Mouse (Mus musculus) neural tube, embryonic 13.5 days (tissue): ENCODE data around the gene Gm20388. TPM values are rescaled to one million over a fixed set of nuclear protein-coding genes. Genes with fewer than 3 reads are reported as not detected.

Experiments
- ATAC-seq: fragments of 200-750 bp; cut with Nextera tagmentation; 2 replicates; pipeline ENCODE4 v1.8.0; 2017; ENCODE audit warnings: low read depth, mild to moderate bottlenecking, moderate TSS enrichment, moderate library complexity
- H3K27ac ChIP-seq: fragments of 300-500 bp; sonication (generic); replicated peaks from 2 replicates; pipeline ENCODE4 v1.5.1; 2015; ENCODE audit warnings: moderate library complexity, mild to moderate bottlenecking, inconsistent platforms
- H3K27me3 ChIP-seq: fragments of 300-500 bp; sonication (generic); 2 replicates; pipeline ENCODE4 v1.6.1; 2015; ENCODE audit warnings: mild to moderate bottlenecking, inconsistent platforms
- H3K36me3 ChIP-seq: fragments of 300-500 bp; sonication (generic); 2 replicates; pipeline ENCODE4 v1.6.1; 2015; ENCODE audit warnings: mild to moderate bottlenecking, inconsistent platforms
- H3K4me1 ChIP-seq: fragments of 300-500 bp; sonication (generic); replicated peaks from 2 replicates; pipeline ENCODE4 v1.6.1; 2015; ENCODE audit warnings: inconsistent platforms
- H3K4me2 ChIP-seq: fragments of 300-500 bp; sonication (generic); 2 replicates; pipeline ENCODE4 v1.6.1; 2015; ENCODE audit warnings: inconsistent platforms, mild to moderate bottlenecking, moderate library complexity
- H3K4me3 ChIP-seq: fragments of 300-500 bp; sonication (generic); 2 replicates; pipeline ENCODE4 v1.5.1; 2015; ENCODE audit warnings: mild to moderate bottlenecking, inconsistent platforms
- H3K9ac ChIP-seq: fragments of 300-500 bp; sonication (generic); 2 replicates; pipeline ENCODE4 v1.6.1; 2015; ENCODE audit warnings: moderate library complexity, mild to moderate bottlenecking, inconsistent platforms
- H3K9me3 ChIP-seq: fragments of 300-500 bp; sonication (generic); 2 replicates; pipeline ENCODE4 v1.6.1; 2016; ENCODE audit warnings: inconsistent platforms
- WGBS: fragments of 180-500 bp; shearing (Covaris S2); methylation state at CpG from one replicate; pipeline ENCODE4 v1.1.7; 2015; 5-methylcytosine and 5-hydroxymethylcytosine counted together
- polyA plus RNA-seq: library from polyadenylated mRNA; unstranded; fragments of >200 nt; fragmentation: Nextera tagmentation; extraction: Ambion mirVana; gene quantifications from 2 replicates; pipeline ENCODE4 v1.2.1, GENCODE M21; 2015

The Gm20388 gene
- polyA plus RNA-seq, 1 experiment from 2014 or later, result 0.27 TPM

DNA sequence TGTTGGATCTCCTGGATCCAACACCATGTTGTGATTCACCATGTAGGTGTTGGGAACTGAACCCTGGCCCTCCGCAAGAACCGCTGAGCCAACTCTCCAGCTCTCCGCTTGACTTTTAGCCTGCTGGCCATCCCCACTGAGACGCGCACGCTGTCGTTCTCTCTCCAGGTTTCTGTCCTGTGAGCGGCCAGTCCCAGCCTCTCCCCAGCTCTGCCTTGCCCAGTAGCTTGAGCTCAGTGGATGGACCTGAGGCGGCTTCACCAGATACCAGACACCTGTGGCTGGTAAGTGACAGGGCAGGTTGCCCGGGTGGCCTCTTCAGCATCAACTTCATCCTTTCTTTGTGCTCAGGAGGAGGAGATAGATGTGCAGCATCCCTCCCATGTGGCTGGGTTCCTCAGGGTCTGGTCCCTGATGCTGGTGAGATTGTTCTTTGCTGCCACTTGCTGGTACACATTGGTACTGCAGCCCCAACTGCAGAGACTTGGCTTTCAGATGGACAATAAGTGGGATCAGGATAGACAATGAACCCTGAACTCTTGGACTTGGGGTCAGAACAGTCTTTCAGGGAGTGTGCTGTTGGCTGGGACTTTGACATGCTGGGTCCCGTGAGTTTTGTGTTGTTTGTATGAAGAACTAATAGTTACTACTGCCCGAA, 3450.6 kb downstream of the Gm20388 start:
- peak; percentile 78 for ATAC-seq
- Histone ChIP-seq H3K36me3 (peaks cover 94% of the 10 kb centered on the region), H3K4me1 (no peaks in the 10 kb centered on the region), H3K27me3 (no peaks in the 10 kb centered on the region), H3K9ac (no peak overlapping the region), H3K4me3 (no peak overlapping the region), H3K4me2 (no peak overlapping the region), H3K9me3 (no peaks in the 10 kb centered on the region), H3K27ac (peak overlapping the region; percentile 71)
- 50% methylated on average over 12 of the region's 12 CpGs for WGBS

DNA sequence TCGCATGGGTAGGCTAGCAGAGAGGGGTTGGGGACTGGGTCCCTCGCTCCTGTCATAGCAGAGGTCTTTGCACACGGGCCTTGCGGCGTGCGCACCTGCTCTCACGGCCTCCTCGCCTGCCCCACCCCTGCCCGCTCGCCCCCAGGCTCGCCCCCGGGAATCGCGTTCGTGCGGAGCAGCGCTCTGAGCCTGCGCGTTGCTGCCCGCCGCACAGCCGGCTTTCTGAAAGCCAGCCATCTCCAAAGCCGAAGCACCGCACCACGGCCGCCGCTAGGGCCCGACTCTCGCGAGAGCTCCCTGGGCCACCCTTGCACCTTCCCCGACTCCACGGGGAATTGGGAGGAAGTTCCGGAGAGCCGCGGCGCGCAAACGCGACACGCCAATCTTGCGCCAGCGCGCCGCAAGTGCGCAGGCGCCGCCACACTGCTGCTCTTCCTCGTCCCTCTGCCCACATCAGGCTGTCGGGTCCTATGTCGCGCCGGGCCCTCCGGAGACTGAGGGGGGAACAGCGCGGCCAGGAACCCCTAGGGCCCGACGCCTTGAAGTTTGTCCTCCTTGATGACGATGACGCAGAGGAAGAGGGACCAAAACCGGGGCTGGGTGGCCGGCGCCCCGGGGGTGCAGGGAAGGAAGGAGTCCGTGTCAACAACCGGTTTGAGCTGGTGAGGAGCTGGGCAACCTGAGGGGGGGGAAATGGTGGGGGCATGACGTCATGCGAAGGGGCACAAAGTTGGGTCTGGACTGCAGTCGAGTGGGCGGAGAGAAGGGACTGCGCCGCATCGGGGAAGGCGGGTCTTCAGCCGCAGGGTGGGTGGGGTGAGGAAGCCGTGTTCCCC, 3463.0 kb downstream of the Gm20388 start, which contains the start of gene Tcf25:
Gene Tcf25 (plus strand): TSS at position 351 of the 836 bp plus-strand sequence.
- ATAC-seq, result peak; percentile 96
- Histone ChIP-seq H3K9ac (peak within 1 kb of the TSS; percentile 90), H3K4me1 (peaks cover 31% of the 10 kb centered on the region), H3K4me3 (peak within 1 kb of the TSS; percentile 83), H3K27ac (peak within 1 kb of the TSS; percentile 98), H3K9me3 (no peaks in the 10 kb centered on the region), H3K27me3 (no peaks in the 10 kb centered on the region), H3K4me2 (peak within 1 kb of the TSS; percentile 79), H3K36me3 (peaks cover 32% of the 10 kb centered on the region)
- WGBS, result under 1% methylated on average over 74 of the region's 75 CpGs

DNA sequence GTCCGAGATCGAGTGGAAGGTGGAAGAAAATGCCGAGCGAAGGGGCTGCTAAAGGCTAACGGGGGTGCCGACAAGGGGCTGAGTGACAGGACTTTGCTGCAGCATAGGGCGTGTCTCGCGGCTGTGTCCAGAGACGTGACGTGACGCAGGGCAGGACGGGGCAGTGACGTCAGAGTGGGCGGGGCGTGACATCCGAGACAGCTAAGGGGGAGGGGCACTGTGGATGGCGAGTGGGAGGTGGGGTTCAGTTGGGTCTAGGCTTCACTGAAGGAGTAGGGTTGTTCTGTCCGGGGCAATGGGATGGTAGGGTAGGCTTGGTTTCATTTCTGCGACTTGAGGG, 3463.6 kb downstream of the Gm20388 start:
- peak overlapping the region; percentile 83 for H3K4me3 ChIP-seq
- peak overlapping the region; percentile 79 for H3K4me2 ChIP-seq
- H3K9ac ChIP-seq, result peak overlapping the region; percentile 90
- H3K9me3 ChIP-seq, result no peaks in the 10 kb centered on the region
- ATAC-seq, result peak; percentile 86
- H3K36me3 ChIP-seq, result peaks cover 27% of the 10 kb centered on the region
- H3K27me3 ChIP-seq, result no peaks in the 10 kb centered on the region
- WGBS, result under 1% methylated on average over 20 of the region's 20 CpGs
- H3K4me1 ChIP-seq, result peaks cover 31% of the 10 kb centered on the region
- peak overlapping the region; percentile 98 for H3K27ac ChIP-seq

DNA sequence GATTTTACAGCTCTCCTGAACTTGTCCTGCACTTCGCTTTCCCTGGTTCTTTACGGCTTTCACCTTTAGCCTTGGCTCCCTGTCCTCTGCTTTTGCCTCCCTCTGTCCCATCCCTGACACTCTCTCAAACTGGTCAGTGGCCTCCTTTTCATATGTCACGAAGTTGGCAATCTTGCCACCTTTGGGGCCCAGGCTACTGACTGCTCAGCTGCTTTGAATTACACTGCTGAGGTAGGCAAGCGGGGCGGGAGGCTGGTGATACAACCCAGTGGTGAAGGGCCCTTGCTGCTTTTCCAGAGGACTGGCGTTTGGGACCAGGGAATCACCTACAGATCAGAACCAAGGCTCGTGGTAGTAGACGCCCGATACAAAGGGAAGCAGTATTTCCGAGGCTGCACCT, 3465.1 kb downstream of the Gm20388 start:
- peaks cover 31% of the 10 kb centered on the region for H3K4me1 ChIP-seq
- H3K4me3 ChIP-seq, result no peak overlapping the region
- H3K27ac ChIP-seq, result peak overlapping the region; percentile 54
- H3K36me3 ChIP-seq, result peaks cover 12% of the 10 kb centered on the region; the same call in 1 of the 2 replicates
- H3K9ac ChIP-seq, result peak overlapping the region; percentile 41; the same call in 1 of the 2 replicates
- no peaks in the 10 kb centered on the region for H3K27me3 ChIP-seq
- peak overlapping the region; percentile 79 for H3K4me2 ChIP-seq
- ATAC-seq, result no peak
- no peaks in the 10 kb centered on the region for H3K9me3 ChIP-seq
- WGBS, result 77% methylated on average over 10 of the region's 10 CpGs

DNA sequence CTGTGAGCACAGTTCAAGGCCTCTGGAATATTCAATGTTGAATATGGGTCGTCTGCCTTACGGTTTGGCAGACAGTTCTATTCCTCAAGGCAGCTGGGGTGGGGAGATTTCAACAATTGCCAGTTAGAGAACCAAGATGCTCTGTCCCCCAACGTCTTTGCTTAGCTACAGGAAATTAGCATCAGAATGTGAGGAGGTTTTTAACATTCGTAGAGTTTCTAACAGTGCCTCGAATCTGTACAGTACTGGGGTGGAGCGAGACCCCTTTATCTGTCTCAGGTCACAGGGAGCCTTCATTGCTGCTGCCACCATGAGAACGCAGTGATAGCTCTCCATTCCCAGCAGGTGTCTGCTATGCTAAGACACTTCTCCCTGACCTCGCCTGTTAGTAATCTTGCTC, 3465.5 kb downstream of the Gm20388 start:
- H3K4me2 ChIP-seq, result peak overlapping the region; percentile 79; the same call in 1 of the 2 replicates
- H3K27ac ChIP-seq, result peak overlapping the region; percentile 54; the same call in 1 of the 2 replicates
- 52% methylated on average over 8 of the region's 8 CpGs for WGBS
- peaks cover 14% of the 10 kb centered on the region for H3K36me3 ChIP-seq
- H3K27me3 ChIP-seq, result no peaks in the 10 kb centered on the region
- no peak overlapping the region for H3K4me3 ChIP-seq
- peaks cover 31% of the 10 kb centered on the region for H3K4me1 ChIP-seq
- peak overlapping the region; percentile 26; the same call in 1 of the 2 replicates for H3K9ac ChIP-seq
- ATAC-seq, result no peak
- H3K9me3 ChIP-seq, result no peaks in the 10 kb centered on the region

DNA sequence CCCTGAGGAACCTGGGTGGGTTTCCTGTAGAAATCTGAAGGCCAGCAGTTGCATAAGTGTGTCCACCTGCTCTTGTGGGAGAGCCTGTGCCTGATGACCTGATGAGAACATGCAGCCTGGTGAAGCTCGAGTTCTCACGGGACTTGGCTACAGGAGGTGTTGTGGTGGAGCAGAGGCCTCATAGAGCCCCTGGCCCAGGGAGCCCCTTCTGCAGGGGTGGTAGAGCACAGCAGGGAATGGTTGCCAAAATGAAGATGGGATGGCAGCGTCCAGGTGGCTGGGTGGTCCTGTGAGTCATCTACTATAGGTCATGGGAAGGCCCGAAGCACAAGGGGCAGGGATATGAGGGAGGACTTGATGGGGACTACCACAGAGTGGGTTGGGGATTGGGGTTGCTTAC, 3471.1 kb downstream of the Gm20388 start:
- Histone ChIP-seq H3K4me2 (no peak overlapping the region), H3K27me3 (no peaks in the 10 kb centered on the region), H3K9ac (no peak overlapping the region), H3K4me1 (0 out of 2 replicates have a peak, but pooled peaks cover under 1% of the 10 kb centered on the region), H3K9me3 (no peaks in the 10 kb centered on the region), H3K27ac (no peak overlapping the region), H3K4me3 (no peak overlapping the region), H3K36me3 (peaks cover 58% of the 10 kb centered on the region)
- 93% methylated on average over 4 of the region's 4 CpGs for WGBS
- no peak for ATAC-seq

DNA sequence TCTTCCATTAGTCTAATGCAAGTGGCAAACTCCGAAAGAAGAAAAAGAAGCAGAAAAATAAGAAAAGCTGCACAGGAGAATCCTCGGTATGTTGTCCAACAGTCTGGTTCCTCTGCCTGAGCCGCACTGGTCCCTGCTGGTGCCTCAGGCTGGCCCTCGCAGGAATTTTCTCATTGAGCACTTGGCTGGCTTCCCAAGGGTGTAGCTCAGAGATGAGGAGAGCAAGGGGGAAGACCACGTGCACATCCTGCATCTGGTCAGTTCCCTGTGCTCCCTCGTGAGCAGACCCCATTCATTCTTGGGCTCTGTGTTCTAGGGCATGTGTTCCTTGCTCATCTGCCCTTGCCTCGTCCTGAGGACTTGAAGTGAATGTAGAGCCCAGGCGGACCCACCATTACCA, 3471.9 kb downstream of the Gm20388 start:
- Histone ChIP-seq H3K4me3 (no peak overlapping the region), H3K36me3 (peaks cover 66% of the 10 kb centered on the region), H3K9me3 (no peaks in the 10 kb centered on the region), H3K4me1 (no peaks in the 10 kb centered on the region), H3K27ac (no peak overlapping the region), H3K4me2 (no peak overlapping the region), H3K27me3 (no peaks in the 10 kb centered on the region), H3K9ac (no peak overlapping the region)
- ATAC-seq, result no peak
- 88% methylated on average over 8 of the region's 8 CpGs for WGBS

DNA sequence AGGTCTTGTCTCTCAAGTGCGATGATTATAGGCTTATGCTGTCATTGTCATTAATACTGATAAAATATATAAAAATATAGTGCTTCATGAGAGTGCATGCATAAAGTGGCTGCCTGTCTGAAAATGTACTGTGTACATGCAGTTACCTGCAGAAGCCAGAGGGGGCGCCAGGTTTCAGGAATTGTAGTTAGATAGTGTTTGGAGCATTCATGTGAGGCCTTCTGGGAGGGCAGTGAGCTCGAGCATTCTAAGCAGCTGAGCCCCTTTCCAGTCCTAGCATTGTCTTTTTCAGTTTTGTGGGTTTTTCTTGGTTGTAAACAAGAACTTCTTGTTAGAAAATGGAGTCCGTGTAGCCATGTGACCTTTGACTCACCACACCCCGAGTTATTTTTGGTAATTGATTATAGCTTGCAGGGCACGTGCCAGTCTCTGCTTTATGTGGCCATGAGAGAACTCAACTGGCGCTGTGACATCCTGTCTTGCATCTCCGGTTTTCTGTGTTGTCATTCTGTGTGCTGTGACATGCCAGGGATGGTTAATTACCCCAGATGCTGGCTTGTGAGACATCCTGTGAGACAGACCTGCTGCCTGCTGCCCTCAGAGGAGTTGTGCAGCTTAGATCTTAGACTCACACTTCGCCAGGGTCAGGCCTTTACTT, 3474.4 kb downstream of the Gm20388 start:
- Histone ChIP-seq H3K4me1 (no peaks in the 10 kb centered on the region), H3K27ac (no peak overlapping the region), H3K4me2 (no peak overlapping the region), H3K9ac (no peak overlapping the region), H3K9me3 (no peaks in the 10 kb centered on the region), H3K36me3 (peaks cover 91% of the 10 kb centered on the region), H3K4me3 (no peak overlapping the region), H3K27me3 (no peaks in the 10 kb centered on the region)
- no peak for ATAC-seq
- WGBS, result 72% methylated on average over 9 of the region's 9 CpGs

DNA sequence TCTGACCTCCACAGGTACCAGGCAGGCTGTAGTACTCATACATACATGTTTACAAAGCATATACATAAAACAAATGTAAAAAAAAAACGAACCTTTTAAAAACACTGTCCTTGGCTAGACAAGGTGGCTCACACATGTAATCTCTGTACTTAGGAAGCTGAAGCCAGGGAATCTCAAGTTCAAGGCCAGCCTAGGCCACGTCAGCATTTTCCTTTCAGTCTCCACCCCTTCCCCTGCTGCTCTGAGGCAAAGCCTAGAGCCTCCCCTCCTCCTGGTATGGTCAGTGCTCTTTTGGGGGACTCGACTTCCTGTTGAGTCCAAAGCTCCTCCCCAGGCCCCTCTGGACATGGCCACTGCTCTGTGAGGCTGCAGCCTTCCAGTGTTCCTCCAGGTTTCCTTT, 3476.4 kb downstream of the Gm20388 start:
- Histone ChIP-seq H3K27ac (no peak overlapping the region), H3K36me3 (peaks cover 100% of the 10 kb centered on the region), H3K4me2 (no peak overlapping the region), H3K27me3 (no peaks in the 10 kb centered on the region), H3K4me3 (no peak overlapping the region), H3K4me1 (no peaks in the 10 kb centered on the region), H3K9me3 (no peaks in the 10 kb centered on the region), H3K9ac (no peak overlapping the region)
- no peak for ATAC-seq
- 84% methylated on average over 3 of the region's 3 CpGs for WGBS

DNA sequence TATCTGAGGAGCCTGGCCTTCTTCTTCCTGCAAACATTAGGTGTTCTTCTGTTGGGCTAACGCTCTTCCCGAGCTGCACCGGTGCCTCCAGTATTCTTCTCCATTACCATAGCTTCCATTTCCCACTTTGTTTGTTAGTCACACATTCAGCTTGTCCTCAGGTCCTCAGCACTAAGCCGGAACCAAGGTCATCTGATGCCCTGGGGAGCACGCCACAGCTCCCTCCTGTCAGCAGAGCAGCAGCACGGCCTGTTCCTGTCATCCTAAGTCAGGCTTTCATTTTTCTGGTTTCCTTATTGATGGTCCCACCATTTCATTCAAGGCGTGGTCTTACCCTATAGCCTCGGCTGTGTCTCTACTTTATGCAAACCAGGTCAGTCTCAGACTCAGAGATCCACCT, 3477.2 kb downstream of the Gm20388 start:
- Histone ChIP-seq H3K9me3 (no peaks in the 10 kb centered on the region), H3K36me3 (peaks cover 100% of the 10 kb centered on the region), H3K4me2 (no peak overlapping the region), H3K27ac (no peak overlapping the region), H3K9ac (no peak overlapping the region), H3K27me3 (no peaks in the 10 kb centered on the region), H3K4me1 (no peaks in the 10 kb centered on the region), H3K4me3 (no peak overlapping the region)
- 95% methylated on average over 8 of the region's 8 CpGs for WGBS
- no peak for ATAC-seq

DNA sequence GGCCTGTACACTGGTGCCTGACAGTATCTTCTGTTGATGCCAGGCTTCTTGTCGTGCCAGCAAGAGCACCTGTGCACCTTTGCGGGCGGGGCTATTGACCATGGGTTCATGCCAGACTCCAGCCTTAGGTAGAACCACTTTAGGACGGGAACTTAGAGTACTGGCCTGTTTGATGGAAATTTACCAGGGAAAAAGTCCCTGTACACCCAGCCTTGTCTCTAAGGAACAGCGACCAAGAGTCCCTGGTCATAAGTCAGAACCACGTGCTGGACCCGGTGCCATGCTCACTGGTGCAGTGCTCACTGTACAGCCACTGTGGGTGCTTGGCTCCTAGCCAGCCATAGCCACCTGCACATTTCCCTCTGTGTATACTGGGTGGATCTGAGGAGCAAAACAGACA, 3478.4 kb downstream of the Gm20388 start:
- no peak overlapping the region for H3K4me2 ChIP-seq
- H3K4me3 ChIP-seq, result no peak overlapping the region
- no peak overlapping the region for H3K27ac ChIP-seq
- no peak overlapping the region for H3K9ac ChIP-seq
- 95% methylated on average over 7 of the region's 7 CpGs for WGBS
- peaks cover 100% of the 10 kb centered on the region for H3K36me3 ChIP-seq
- no peaks in the 10 kb centered on the region for H3K4me1 ChIP-seq
- no peaks in the 10 kb centered on the region for H3K9me3 ChIP-seq
- no peaks in the 10 kb centered on the region for H3K27me3 ChIP-seq
- ATAC-seq, result no peak

DNA sequence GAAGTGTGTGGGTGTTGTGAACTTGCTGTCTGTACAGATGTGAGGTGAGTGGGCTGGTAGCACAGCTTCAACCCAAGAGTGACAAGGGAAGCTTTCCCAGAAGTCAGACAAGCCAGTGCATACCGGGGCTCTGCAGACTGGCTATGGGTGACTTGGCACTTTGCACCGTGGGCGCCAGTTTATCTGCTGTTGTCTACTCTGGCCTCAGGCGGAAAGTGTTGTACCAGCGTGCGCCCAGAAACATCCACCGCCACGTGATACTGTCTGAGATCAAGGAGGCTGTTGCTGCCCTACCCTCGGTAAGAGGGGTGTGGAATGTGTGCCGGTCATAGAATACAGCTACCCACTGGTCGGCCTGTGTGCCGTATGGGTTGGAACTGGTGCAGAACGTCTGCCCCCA, 3487.7 kb downstream of the Gm20388 start:
- peaks cover 100% of the 10 kb centered on the region for H3K36me3 ChIP-seq
- 95% methylated on average over 13 of the region's 13 CpGs for WGBS
- no peak overlapping the region for H3K27ac ChIP-seq
- no peak overlapping the region for H3K4me3 ChIP-seq
- no peak for ATAC-seq
- no peaks in the 10 kb centered on the region for H3K4me1 ChIP-seq
- H3K27me3 ChIP-seq, result no peaks in the 10 kb centered on the region
- no peak overlapping the region for H3K9ac ChIP-seq
- H3K9me3 ChIP-seq, result no peaks in the 10 kb centered on the region
- no peak overlapping the region for H3K4me2 ChIP-seq
